Mouse (Mus musculus): ENCODE measurements around the gene Scgb2b26. TPM values are rescaled to one million over a fixed set of nuclear protein-coding genes. Genes with fewer than 3 reads are reported as not detected.
"Not testable (repeated sequence)": the region's sequence is repeated elsewhere in the genome, so short reads cannot be mapped to it uniquely, and the experiment has no call there.

Scgb2b26 gene
- not detected in 2 replicates for polyA plus RNA-seq (2015; fragmentation: Nextera tagmentation; extraction: Ambion mirVana)

- Histone ChIP-seq H3K27ac (replicated peaks) (no peak within 1 kb of the TSS), H3K4me1 (replicated peaks) (no peaks in the 10 kb centered on the region), H3K9me3 (peaks cover 62% of the 10 kb centered on the region), H3K4me2 (no peak within 1 kb of the TSS), H3K9ac (no peak within 1 kb of the TSS), H3K36me3 (no peaks in the 10 kb centered on the region), H3K4me3 (no peak within 1 kb of the TSS), H3K27me3 (no peaks in the 10 kb centered on the region)
- ATAC-seq (ENCODE audit: low read depth) = no peak
- 88% methylated on average over 4 of the region's 4 CpGs for WGBS
These were observed at the start of gene Scgb2b26 for GRCm38 (mm10) chr7:33944940-33945339. Scgb2b26 (minus strand) TSS chr7:33945040.

GRCm38 (mm10) chr7:33982281-33982680, 37.4 kb upstream of the Scgb2b26 start:
- H3K36me3 ChIP-seq; ATAC-seq (ENCODE audit: low read depth); H3K27me3 ChIP-seq; H3K4me1 ChIP-seq (replicated peaks); H3K9ac ChIP-seq; H3K27ac ChIP-seq (replicated peaks); H3K4me2 ChIP-seq; H3K4me3 ChIP-seq: not testable (repeated sequence)
- 34% methylated on average over 8 of the region's 9 CpGs for WGBS
- H3K9me3 ChIP-seq = peaks cover 22% of the 10 kb centered on the region; the same call in 1 of the 2 replicates

DNA sequence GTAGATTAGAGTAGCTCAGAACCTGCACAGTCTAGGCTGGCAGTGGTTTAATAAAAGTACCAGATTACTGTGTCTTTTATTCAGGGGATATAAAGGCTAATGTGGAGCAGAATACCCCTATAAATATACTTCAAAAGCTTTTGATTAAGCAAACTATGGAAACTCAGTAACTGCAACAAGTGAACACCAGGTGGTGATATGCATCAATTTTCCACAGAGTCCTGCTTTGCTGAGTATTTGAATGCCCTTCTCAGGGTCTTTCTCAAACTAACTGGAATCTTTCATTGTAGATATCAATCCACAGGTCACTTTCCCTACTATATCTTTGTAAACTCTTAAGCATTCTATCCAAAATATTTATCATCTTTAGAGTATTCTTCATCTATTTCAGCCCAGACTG, 41.9 kb downstream of the Scgb2b26 start:
- Histone ChIP-seq H3K9me3 (peaks cover 50% of the 10 kb centered on the region), H3K9ac (no peak overlapping the region)

GRCm38 (mm10) chr7:33900803-33901202, 44.0 kb downstream of the Scgb2b26 start:
- WGBS = 84% methylated on average over 2 of the region's 2 CpGs
- Histone ChIP-seq H3K4me3 (no peak overlapping the region), H3K27ac (replicated peaks) (no peak overlapping the region), H3K4me1 (replicated peaks) (no peaks in the 10 kb centered on the region), H3K27me3 (no peaks in the 10 kb centered on the region), H3K9me3 (peaks cover 69% of the 10 kb centered on the region), H3K4me2 (no peak overlapping the region), H3K36me3 (no peaks in the 10 kb centered on the region), H3K9ac (no peak overlapping the region)
- no peak for ATAC-seq (ENCODE audit: low read depth)

More for the DNA sequence above, 41.9 kb downstream of the Scgb2b26 start:
- no peaks in the 10 kb centered on the region for H3K27me3 ChIP-seq
- H3K36me3 ChIP-seq = no peaks in the 10 kb centered on the region
- no peaks in the 10 kb centered on the region for H3K4me1 ChIP-seq (replicated peaks)
- H3K27ac ChIP-seq (replicated peaks) = no peak overlapping the region
- ATAC-seq (ENCODE audit: low read depth) = no peak
- H3K4me3 ChIP-seq = no peak overlapping the region
- no peak overlapping the region for H3K4me2 ChIP-seq

GRCm38 (mm10) chr7:33900007-33900406, 44.8 kb downstream of the Scgb2b26 start:
- Histone ChIP-seq H3K9me3 (peaks cover 76% of the 10 kb centered on the region), H3K27ac (replicated peaks) (no peak overlapping the region), H3K4me3 (no peak overlapping the region), H3K9ac (no peak overlapping the region), H3K36me3 (no peaks in the 10 kb centered on the region), H3K4me1 (replicated peaks) (no peaks in the 10 kb centered on the region), H3K27me3 (no peaks in the 10 kb centered on the region), H3K4me2 (no peak overlapping the region)
- 73% methylated on average over 2 of the region's 2 CpGs for WGBS
- no peak for ATAC-seq (ENCODE audit: low read depth)

Other genes starting within 250 kb of the Scgb2b26 start
- not detected in 2 replicates for gene Scgb2b24, start 205.7 kb downstream of the Scgb2b26 start, polyA plus RNA-seq (2015; fragmentation: Nextera tagmentation; extraction: Ambion mirVana)
- not detected in 2 replicates for gene Scgb1b24, start 201.2 kb downstream of the Scgb2b26 start, polyA plus RNA-seq (2015; fragmentation: Nextera tagmentation; extraction: Ambion mirVana)
- not detected in 2 replicates for gene Scgb2b27, start 68.9 kb upstream of the Scgb2b26 start, polyA plus RNA-seq (2015; fragmentation: Nextera tagmentation; extraction: Ambion mirVana)
- not detected in 2 replicates for gene Scgb1b27, start 76.4 kb upstream of the Scgb2b26 start, polyA plus RNA-seq (2015; fragmentation: Nextera tagmentation; extraction: Ambion mirVana)
- not detected in 2 replicates for gene Scgb1b30, start 150.4 kb upstream of the Scgb2b26 start, polyA plus RNA-seq (2015; fragmentation: Nextera tagmentation; extraction: Ambion mirVana)
- gene Wtip, start 188.2 kb upstream of the Scgb2b26 start, polyA plus RNA-seq (2015; fragmentation: Nextera tagmentation; extraction: Ambion mirVana) = 3.2 and 5.2 TPM in 2 replicates
- gene Uba2, start 224.6 kb upstream of the Scgb2b26 start, polyA plus RNA-seq (2015; fragmentation: Nextera tagmentation; extraction: Ambion mirVana) = 188 and 193 TPM in 2 replicates

Measured in neural tube, embryonic 13.5 days (tissue).